Mouse (Mus musculus) intestine, postnatal 0 days (tissue): ENCODE results near the gene Nkx1-1. TPM values are rescaled to one million over a fixed set of nuclear protein-coding genes. Genes with fewer than 3 reads are reported as not detected.

Experiments
- ATAC-seq: fragments of 200-750 bp; cut with Nextera tagmentation; 2 replicates; pipeline ENCODE4 v1.8.0; 2017; ENCODE audit warnings: mild to moderate bottlenecking, moderate TSS enrichment, moderate library complexity
- H3K27ac ChIP-seq: fragments of 300-500 bp; sonication (generic); 2 replicates; pipeline ENCODE4 v1.5.1; 2014; ENCODE audit warnings: mild to moderate bottlenecking, low read depth, low read length, moderate library complexity
- H3K27me3 ChIP-seq: fragments of 300-500 bp; sonication (generic); replicated peaks from 2 replicates; pipeline ENCODE4 v1.6.1; 2014; ENCODE audit warnings: low read length, mixed read lengths; ENCODE audit not compliant: control insufficient read depth, insufficient read depth
- H3K36me3 ChIP-seq: fragments of 300-500 bp; sonication (generic); 2 replicates; pipeline ENCODE4 v1.6.1; 2014; ENCODE audit warnings: mild to moderate bottlenecking, moderate library complexity; ENCODE audit not compliant: control insufficient read depth, insufficient read depth
- H3K4me1 ChIP-seq: fragments of 300-500 bp; sonication (generic); replicated peaks from 2 replicates; pipeline ENCODE4 v1.6.1; 2014; ENCODE audit warnings: antibody characterized with exemption, low read length, mixed read lengths; ENCODE audit not compliant: control insufficient read depth, insufficient read depth
- H3K4me2 ChIP-seq: fragments of 300-500 bp; sonication (generic); replicated peaks from 2 replicates; pipeline ENCODE4 v1.6.1; 2014; ENCODE audit warnings: low read depth, mild to moderate bottlenecking, moderate library complexity
- H3K4me3 ChIP-seq: fragments of 300-500 bp; sonication (generic); 2 replicates; pipeline ENCODE4 v1.5.1; 2014; ENCODE audit warnings: low read depth, low read length
- H3K9ac ChIP-seq: fragments of 300-500 bp; sonication (generic); 2 replicates; pipeline ENCODE4 v1.6.1; 2014; ENCODE audit warnings: mild to moderate bottlenecking, low read depth, low read length
- H3K9me3 ChIP-seq: fragments of 300-500 bp; sonication (generic); 2 replicates; pipeline ENCODE4 v1.6.1; 2016; ENCODE audit warnings: mixed run types; ENCODE audit not compliant: control insufficient read depth
- CTCF ChIP-seq: sonication (generic); IDR thresholded peaks from 2 replicates; pipeline ENCODE4 v1.5.1; 2016; ENCODE audit warnings: low read depth, mild to moderate bottlenecking, control low read depth, antibody characterized with exemption, moderate library complexity
- WGBS: fragments of 180-500 bp; shearing (Covaris S2); extraction: QIAGEN DNeasy Blood & Tissue Kit; methylation state at CpG from one replicate; pipeline ENCODE4 v1.1.7; 2014; 5-methylcytosine and 5-hydroxymethylcytosine counted together
- polyA plus RNA-seq: library from polyadenylated mRNA; unstranded; fragments of >200 nt; fragmentation: Nextera tagmentation; extraction: Ambion mirVana; gene quantifications from 2 replicates; pipeline ENCODE4 v1.2.1, GENCODE M21; 2015

Gene Nkx1-1
- polyA plus RNA-seq, 1 experiment from 2014 or later: not detected

DNA sequence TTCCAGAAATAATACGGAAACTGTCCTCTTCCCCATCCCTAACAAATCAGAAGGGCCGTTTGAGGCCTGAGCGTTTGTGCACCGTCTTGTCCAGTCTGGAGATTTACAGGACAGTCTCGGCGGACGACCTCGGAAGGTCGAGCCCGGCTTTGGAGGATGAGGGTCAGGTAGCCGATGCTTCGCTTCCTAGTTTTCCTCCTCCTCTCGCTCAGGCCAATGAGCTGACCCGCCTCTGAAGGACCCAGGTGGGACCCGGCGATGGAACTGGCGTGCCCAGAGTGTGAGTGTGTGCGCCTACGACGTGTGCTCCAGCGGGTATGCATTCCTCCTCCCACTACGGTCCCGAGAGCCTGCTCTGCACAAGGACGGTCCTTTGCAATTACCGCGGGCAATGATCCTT, 1.4 kb upstream of the Nkx1-1 start:
- no peaks in the 10 kb centered on the region for H3K4me1 ChIP-seq
- no peak overlapping the region for H3K27ac ChIP-seq
- H3K9me3 ChIP-seq: no peaks in the 10 kb centered on the region
- H3K9ac ChIP-seq: no peak overlapping the region
- H3K36me3 ChIP-seq: no peaks in the 10 kb centered on the region
- no peak overlapping the region for H3K4me3 ChIP-seq
- peaks cover 88% of the 10 kb centered on the region for H3K27me3 ChIP-seq
- no peak for ATAC-seq
- no peak overlapping the region for H3K4me2 ChIP-seq
- TF ChIP-seq CTCF: no peak
- WGBS: 4% methylated on average over 26 of the region's 26 CpGs

DNA sequence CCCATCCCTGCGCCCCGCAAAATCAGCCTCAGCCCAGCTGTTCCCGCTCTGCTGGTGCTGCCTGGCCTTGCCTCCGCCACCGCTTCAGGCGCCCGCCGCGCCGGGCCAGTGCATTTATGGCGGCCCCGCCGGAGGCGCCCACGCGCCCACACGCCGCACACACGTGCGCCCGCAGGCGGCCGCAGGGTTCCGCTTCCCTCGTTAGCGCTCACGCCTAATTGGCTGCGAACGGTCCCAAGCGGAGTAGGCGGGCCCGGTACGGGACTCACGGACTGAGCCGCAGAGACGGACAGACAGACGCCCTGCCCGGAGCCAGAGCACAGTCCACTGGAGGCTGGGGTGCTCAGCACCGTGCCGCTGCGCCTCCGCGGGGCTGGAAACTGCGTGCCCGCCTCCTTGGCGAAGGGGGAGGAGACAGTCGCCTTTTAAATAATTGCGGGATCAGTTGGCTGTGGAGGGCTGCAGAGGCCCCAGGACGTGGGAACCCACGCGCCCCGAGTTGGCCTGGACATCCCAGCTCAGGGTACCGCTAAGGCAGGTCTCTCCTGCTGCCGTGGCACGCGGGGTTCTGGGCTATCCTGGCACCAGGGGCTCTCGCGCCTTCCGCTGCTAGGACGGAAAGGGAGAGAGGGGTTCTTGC, 485 bp upstream of the Nkx1-1 start:
- H3K36me3 ChIP-seq: no peaks in the 10 kb centered on the region
- 2% methylated on average over 60 of the region's 60 CpGs for WGBS
- no peak for TF ChIP-seq CTCF
- H3K4me2 ChIP-seq: peak overlapping the region; percentile 47
- H3K9ac ChIP-seq: no peak overlapping the region
- H3K9me3 ChIP-seq: no peaks in the 10 kb centered on the region
- no peak overlapping the region for H3K27ac ChIP-seq
- H3K27me3 ChIP-seq: peaks cover 97% of the 10 kb centered on the region
- peak overlapping the region; percentile 14; the same call in 1 of the 2 replicates for H3K4me3 ChIP-seq
- H3K4me1 ChIP-seq: no peaks in the 10 kb centered on the region
- no peak for ATAC-seq

DNA sequence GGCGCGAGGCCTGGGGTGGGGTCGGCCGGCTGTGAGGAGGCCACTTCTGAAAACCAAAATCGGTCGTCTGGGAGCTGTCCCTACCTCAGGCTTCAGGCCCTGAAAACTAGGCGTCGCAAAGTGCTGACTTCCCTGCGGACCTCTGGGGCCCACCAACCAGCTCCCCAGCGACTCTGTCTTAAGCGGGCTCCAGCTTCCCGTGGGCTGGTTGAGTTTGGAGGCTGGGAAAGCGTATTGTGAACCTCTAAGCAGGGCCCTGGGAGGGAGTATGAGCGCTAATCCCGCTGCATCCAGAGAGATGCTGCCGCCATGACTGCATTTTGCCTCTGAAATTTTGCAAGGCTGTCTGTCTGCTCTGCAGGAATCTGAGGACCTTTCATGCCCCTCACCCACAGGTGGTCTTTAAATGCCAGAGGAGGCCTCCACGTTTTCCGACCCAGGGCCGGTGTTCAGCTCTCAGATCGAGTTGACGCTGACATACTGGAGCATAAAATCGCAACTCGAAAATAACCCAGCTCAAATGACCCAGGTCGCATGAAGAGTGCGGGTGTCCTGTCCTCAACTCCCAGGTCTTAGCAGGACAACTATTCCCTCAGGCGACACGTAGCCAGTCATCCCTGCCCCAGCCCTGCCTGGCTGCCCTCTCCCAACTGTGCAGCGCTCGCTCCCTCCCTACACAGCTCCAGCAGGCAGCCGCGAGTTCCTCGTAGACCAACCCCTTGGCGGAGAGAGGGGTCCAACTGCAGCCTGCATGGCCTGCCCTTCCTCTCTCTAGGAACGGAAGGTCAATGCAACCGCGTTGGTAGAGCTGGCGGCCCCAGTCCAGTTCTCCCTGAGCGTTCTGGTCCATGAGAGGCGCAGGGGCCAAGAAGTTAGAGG, 1.5 kb downstream of the Nkx1-1 start:
- Histone ChIP-seq H3K4me3 (no peak overlapping the region), H3K9ac (no peak overlapping the region), H3K36me3 (no peaks in the 10 kb centered on the region), H3K9me3 (no peaks in the 10 kb centered on the region), H3K4me2 (no peak overlapping the region), H3K27me3 (peaks cover 94% of the 10 kb centered on the region), H3K4me1 (no peaks in the 10 kb centered on the region), H3K27ac (no peak overlapping the region)
- no peak for ATAC-seq
- TF ChIP-seq CTCF: no peak
- WGBS: 2% methylated on average over 39 of the region's 39 CpGs

DNA sequence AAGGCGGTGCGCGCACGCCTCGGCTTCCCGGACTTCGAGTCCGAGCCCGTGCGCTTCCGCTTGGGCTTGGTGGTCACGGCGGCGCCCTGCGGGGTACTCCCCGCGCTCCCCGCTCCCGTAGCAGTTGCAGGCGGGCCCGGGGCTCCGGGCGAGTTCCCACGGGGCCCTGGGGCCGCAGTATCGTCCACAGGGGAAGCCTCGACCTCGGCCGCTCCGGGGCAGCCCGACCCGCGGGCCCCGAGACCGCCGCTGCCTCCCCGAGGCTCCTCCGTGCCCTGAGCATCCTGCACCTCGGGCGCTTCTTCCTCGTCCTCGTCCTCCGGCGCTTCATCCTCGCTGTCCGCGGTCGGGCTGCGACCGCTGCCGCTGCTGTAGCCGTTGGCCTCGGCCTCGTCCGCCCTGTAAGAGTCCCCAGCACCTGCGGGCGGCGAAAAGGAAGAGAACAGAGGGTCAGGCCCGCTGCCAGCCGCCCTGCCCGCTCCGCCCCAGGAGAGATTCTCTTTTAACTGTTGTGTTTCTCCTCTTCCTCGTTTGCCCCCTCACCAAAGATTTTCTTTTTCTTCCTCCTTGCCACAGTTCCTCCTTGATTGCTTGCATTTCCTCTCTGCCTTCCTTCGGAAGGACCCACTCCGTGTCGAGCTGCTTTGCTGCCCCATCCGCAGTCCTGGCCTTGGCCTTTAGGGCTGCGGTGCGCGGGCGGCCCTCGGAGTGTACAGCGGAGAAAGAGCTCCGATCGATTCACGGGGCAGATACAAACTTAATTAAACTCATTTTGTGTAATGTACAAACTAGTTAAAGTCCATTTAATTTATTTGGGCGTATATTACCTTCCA, 2.4 kb downstream of the Nkx1-1 start:
- Histone ChIP-seq H3K4me1 (no peaks in the 10 kb centered on the region), H3K27me3 (peaks cover 85% of the 10 kb centered on the region), H3K36me3 (no peaks in the 10 kb centered on the region), H3K9ac (no peak overlapping the region), H3K27ac (no peak overlapping the region), H3K9me3 (no peaks in the 10 kb centered on the region), H3K4me2 (peak overlapping the region; percentile 52), H3K4me3 (peak overlapping the region; percentile 29)
- no peak for ATAC-seq
- 1% methylated on average over 77 of the region's 77 CpGs for WGBS
- TF ChIP-seq CTCF: no peak

DNA sequence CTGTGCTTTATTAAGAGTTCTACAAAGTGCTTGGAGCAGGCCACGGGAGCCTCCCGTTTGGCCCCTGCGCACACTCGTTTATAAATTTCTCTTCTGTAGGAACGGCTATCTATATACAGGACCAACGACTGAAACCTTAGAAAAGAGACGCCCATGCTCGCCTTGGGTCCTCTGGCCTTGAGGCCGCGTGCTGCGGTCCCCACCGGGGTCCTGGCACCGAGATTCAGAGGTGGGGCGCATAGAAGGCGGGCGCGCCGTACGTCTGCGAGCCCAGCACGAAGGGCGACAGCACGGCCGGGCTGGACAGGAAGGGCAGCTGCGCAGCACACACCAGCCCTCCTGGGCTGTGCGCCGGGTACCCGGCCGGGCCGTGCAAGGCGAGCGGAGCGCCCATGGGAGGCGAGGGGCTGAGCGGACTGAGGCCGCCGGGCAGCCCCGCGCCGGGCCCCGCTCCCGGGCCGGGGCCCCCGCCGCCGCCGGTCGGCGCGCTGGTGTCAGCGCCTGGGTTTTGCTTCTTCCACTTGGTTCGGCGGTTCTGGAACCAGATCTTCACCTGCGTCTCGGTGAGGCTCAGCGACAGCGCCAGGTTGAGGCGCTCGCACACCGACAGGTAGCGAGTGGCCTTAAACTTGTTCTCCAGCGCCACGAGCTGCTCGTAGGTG, 3.1 kb downstream of the Nkx1-1 start:
- no peaks in the 10 kb centered on the region for H3K9me3 ChIP-seq
- peak overlapping the region; percentile 52 for H3K4me2 ChIP-seq
- H3K27ac ChIP-seq: no peak overlapping the region
- TF ChIP-seq CTCF: no peak
- 2% methylated on average over 64 of the region's 64 CpGs for WGBS
- H3K9ac ChIP-seq: no peak overlapping the region
- peaks cover 78% of the 10 kb centered on the region for H3K27me3 ChIP-seq
- no peak for ATAC-seq
- H3K4me3 ChIP-seq: peak overlapping the region; percentile 29
- H3K4me1 ChIP-seq: no peaks in the 10 kb centered on the region
- no peaks in the 10 kb centered on the region for H3K36me3 ChIP-seq
